Mouse (Mus musculus) kidney, embryonic 15.5 days (tissue): Measurements from ENCODE around the gene Ppp1r13b. TPM values are rescaled to one million over a fixed set of nuclear protein-coding genes. Genes with fewer than 3 reads are reported as not detected.

Experiments used
- ATAC-seq: fragments of 200-750 bp; cut with Nextera tagmentation; replicated peaks from 2 replicates; pipeline ENCODE4 v1.8.0; 2017; ENCODE audit warnings: moderate TSS enrichment; ENCODE audit not compliant: low FRiP score
- H3K27ac ChIP-seq: fragments of 300-500 bp; sonication (generic); 2 replicates; pipeline ENCODE4 v1.5.1; 2015; ENCODE audit warnings: mild to moderate bottlenecking, inconsistent platforms
- H3K27me3 ChIP-seq: fragments of 300-500 bp; sonication (generic); 2 replicates; pipeline ENCODE4 v1.6.1; 2015; ENCODE audit warnings: inconsistent platforms
- H3K36me3 ChIP-seq: fragments of 300-500 bp; sonication (generic); 2 replicates; pipeline ENCODE4 v1.6.1; 2015; ENCODE audit warnings: inconsistent platforms
- H3K4me1 ChIP-seq: fragments of 300-500 bp; sonication (generic); 2 replicates; pipeline ENCODE4 v1.6.1; 2015; ENCODE audit warnings: inconsistent platforms
- H3K4me2 ChIP-seq: fragments of 300-500 bp; sonication (generic); 2 replicates; pipeline ENCODE4 v1.6.1; 2015; ENCODE audit warnings: moderate library complexity, mild to moderate bottlenecking, inconsistent platforms
- H3K4me3 ChIP-seq: fragments of 300-500 bp; sonication (generic); replicated peaks from 2 replicates; pipeline ENCODE4 v1.5.1; 2015; ENCODE audit warnings: mild to moderate bottlenecking, inconsistent platforms
- H3K9ac ChIP-seq: fragments of 300-500 bp; sonication (generic); 2 replicates; pipeline ENCODE4 v1.6.1; 2015; ENCODE audit warnings: mild to moderate bottlenecking, inconsistent platforms
- H3K9me3 ChIP-seq: fragments of 300-500 bp; sonication (generic); replicated peaks from 2 replicates; pipeline ENCODE4 v1.6.1; 2016; ENCODE audit warnings: inconsistent platforms
- WGBS: fragments of 180-500 bp; shearing (Covaris S2); methylation state at CpG from one replicate; pipeline ENCODE4 v1.1.7; 2015; ENCODE audit warnings: mixed read lengths; 5-methylcytosine and 5-hydroxymethylcytosine counted together
- polyA plus RNA-seq: library from polyadenylated mRNA; unstranded; fragments of >200 nt; fragmentation: Nextera tagmentation; extraction: Ambion mirVana; gene quantifications from 2 replicates; pipeline ENCODE4 v1.2.1, GENCODE M21; 2015

Ppp1r13b gene
- polyA plus RNA-seq, 1 experiment from 2014 or later, result 18.5 TPM

GRCm38 (mm10) chr12:111896908-111897661, 10.8 kb downstream of the Ppp1r13b start:
- WGBS, result 61% methylated on average over 7 of the region's 7 CpGs
- Histone ChIP-seq H3K9ac (no peak overlapping the region), H3K9me3 (no peaks in the 10 kb centered on the region), H3K27ac (peak overlapping the region; percentile 68), H3K27me3 (no peaks in the 10 kb centered on the region), H3K4me2 (no peak overlapping the region), H3K36me3 (no peaks in the 10 kb centered on the region), H3K4me1 (peaks cover 41% of the 10 kb centered on the region), H3K4me3 (no peak overlapping the region)
- 0 out of 2 replicates have a peak, but pooled peaks have one; percentile 71 for ATAC-seq

DNA sequence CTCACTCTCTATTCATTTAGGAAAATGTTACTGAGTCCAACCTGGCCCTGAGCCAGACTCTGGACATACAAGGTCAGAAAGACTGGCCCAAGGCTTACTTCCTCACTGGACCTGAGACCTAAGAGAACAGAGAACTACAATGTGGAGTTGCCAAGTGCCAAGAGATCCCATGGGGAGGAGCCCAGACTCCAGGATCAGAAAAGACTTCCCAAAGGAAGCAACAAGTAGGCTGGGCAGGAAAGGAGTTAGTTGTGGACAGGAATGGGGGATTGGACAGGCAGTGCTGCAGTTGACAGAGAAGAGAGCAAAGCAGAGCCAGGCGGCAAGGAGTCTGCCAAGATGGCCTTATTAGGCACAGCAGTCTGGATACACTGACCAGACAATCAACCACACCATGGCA, 13.8 kb downstream of the Ppp1r13b start:
- Histone ChIP-seq H3K9ac (no peak overlapping the region), H3K27ac (peak overlapping the region; percentile 59), H3K4me3 (no peak overlapping the region), H3K4me1 (peaks cover 34% of the 10 kb centered on the region), H3K9me3 (no peaks in the 10 kb centered on the region), H3K4me2 (no peak overlapping the region), H3K36me3 (no peaks in the 10 kb centered on the region), H3K27me3 (no peaks in the 10 kb centered on the region)
- WGBS, result 58% methylated on average over 1 of the region's 1 CpGs
- ATAC-seq, result no peak

GRCm38 (mm10) chr12:111892981-111893380, 14.9 kb downstream of the Ppp1r13b start:
- H3K9me3 ChIP-seq, result no peaks in the 10 kb centered on the region
- H3K36me3 ChIP-seq, result no peaks in the 10 kb centered on the region
- peaks cover 27% of the 10 kb centered on the region for H3K4me1 ChIP-seq
- H3K4me2 ChIP-seq, result no peak overlapping the region
- WGBS, result 94% methylated on average over 1 of the region's 1 CpGs
- H3K9ac ChIP-seq, result no peak overlapping the region
- H3K27ac ChIP-seq, result no peak overlapping the region
- no peak for ATAC-seq
- H3K27me3 ChIP-seq, result no peaks in the 10 kb centered on the region
- H3K4me3 ChIP-seq, result no peak overlapping the region

- WGBS, result 86% methylated on average over 4 of the region's 4 CpGs
These were observed 16.1 kb downstream of the Ppp1r13b start for GRCm38 (mm10) chr12:111891800-111892199.

GRCm38 (mm10) chr12:111889251-111889650, 18.7 kb downstream of the Ppp1r13b start:
- no peaks in the 10 kb centered on the region for H3K36me3 ChIP-seq
- WGBS, result 90% methylated on average over 3 of the region's 3 CpGs
- H3K27ac ChIP-seq, result no peak overlapping the region
- no peak overlapping the region for H3K4me3 ChIP-seq
- no peak overlapping the region for H3K9ac ChIP-seq
- no peak overlapping the region for H3K4me2 ChIP-seq
- H3K9me3 ChIP-seq, result no peaks in the 10 kb centered on the region
- no peaks in the 10 kb centered on the region for H3K27me3 ChIP-seq
- H3K4me1 ChIP-seq, result peaks cover 12% of the 10 kb centered on the region
- no peak for ATAC-seq

More at GRCm38 (mm10) chr12:111891800-111892199, 16.1 kb downstream of the Ppp1r13b start:
- Histone ChIP-seq H3K27me3 (no peaks in the 10 kb centered on the region), H3K27ac (no peak overlapping the region), H3K36me3 (no peaks in the 10 kb centered on the region), H3K4me2 (no peak overlapping the region), H3K4me1 (peaks cover 21% of the 10 kb centered on the region), H3K4me3 (no peak overlapping the region), H3K9ac (no peak overlapping the region), H3K9me3 (no peaks in the 10 kb centered on the region)
- no peak for ATAC-seq

- H3K4me1 ChIP-seq, result 0 out of 2 replicates have a peak, but pooled peaks cover 9% of the 10 kb centered on the region
- no peaks in the 10 kb centered on the region for H3K9me3 ChIP-seq
- H3K4me2 ChIP-seq, result no peak overlapping the region
- H3K27me3 ChIP-seq, result no peaks in the 10 kb centered on the region
- no peak for ATAC-seq
- no peaks in the 10 kb centered on the region for H3K36me3 ChIP-seq
- H3K4me3 ChIP-seq, result no peak overlapping the region
- H3K27ac ChIP-seq, result no peak overlapping the region
- WGBS, result 89% methylated on average over 4 of the region's 4 CpGs
- no peak overlapping the region for H3K9ac ChIP-seq
These were observed 19.5 kb downstream of the Ppp1r13b start for GRCm38 (mm10) chr12:111888303-111888864.

DNA sequence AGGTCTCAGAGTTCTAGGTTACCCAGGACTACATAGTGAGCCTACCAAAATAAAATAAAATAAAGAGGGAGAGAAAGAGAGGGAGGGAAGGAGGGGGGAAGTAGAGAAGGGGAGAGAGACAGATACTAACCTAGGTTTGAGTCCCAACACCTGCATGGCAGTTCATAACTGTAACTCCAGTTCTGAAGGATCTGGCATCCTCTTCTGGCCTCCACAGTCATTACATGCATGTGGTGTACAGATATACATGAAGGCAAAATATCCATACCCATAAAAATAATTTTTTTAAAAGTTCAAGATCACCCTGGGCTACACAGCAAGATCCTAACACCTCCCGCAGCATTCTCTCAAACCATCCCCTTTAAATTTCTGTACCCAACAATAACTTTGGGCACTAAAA, 20.9 kb downstream of the Ppp1r13b start:
- 94% methylated on average over 1 of the region's 1 CpGs for WGBS
- Histone ChIP-seq H3K4me3 (no peak overlapping the region), H3K9me3 (no peaks in the 10 kb centered on the region), H3K4me1 (no peaks in the 10 kb centered on the region), H3K27ac (no peak overlapping the region), H3K36me3 (no peaks in the 10 kb centered on the region), H3K4me2 (no peak overlapping the region), H3K9ac (no peak overlapping the region), H3K27me3 (no peaks in the 10 kb centered on the region)
- no peak for ATAC-seq

GRCm38 (mm10) chr12:111882852-111883251, 25.1 kb downstream of the Ppp1r13b start:
- Histone ChIP-seq H3K36me3 (no peaks in the 10 kb centered on the region), H3K4me1 (no peaks in the 10 kb centered on the region), H3K27ac (no peak overlapping the region), H3K4me3 (no peak overlapping the region), H3K4me2 (no peak overlapping the region), H3K9ac (no peak overlapping the region), H3K27me3 (no peaks in the 10 kb centered on the region), H3K9me3 (no peaks in the 10 kb centered on the region)
- ATAC-seq, result no peak
- 58% methylated on average over 4 of the region's 4 CpGs for WGBS

DNA sequence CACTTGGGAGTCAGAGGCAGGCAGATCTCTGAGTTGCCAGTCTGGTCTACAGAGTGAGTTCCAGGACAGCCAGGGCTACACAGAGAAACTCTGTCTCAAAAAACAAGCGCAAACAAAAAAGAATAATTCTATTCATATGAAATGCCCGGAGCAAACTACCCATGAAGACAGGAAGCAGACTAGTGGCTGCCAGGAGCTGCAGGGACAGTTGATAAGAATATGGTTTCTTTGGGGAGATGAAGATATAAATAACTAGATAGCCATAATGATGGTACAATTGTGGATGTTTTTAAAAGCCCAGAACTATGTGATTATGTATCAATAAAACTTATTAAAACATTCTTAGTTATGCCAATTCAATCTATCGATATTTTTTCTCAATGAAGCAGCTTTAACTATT, 25.9 kb downstream of the Ppp1r13b start:
- H3K36me3 ChIP-seq, result no peaks in the 10 kb centered on the region
- H3K4me1 ChIP-seq, result no peaks in the 10 kb centered on the region
- no peak overlapping the region for H3K4me2 ChIP-seq
- no peak for ATAC-seq
- H3K27ac ChIP-seq, result no peak overlapping the region
- no peaks in the 10 kb centered on the region for H3K27me3 ChIP-seq
- H3K9ac ChIP-seq, result no peak overlapping the region
- no peak overlapping the region for H3K4me3 ChIP-seq
- WGBS, result 82% methylated on average over 3 of the region's 3 CpGs
- no peaks in the 10 kb centered on the region for H3K9me3 ChIP-seq

GRCm38 (mm10) chr12:111878213-111878612, 29.7 kb downstream of the Ppp1r13b start:
- Histone ChIP-seq H3K9me3 (no peaks in the 10 kb centered on the region), H3K4me1 (peaks cover 6% of the 10 kb centered on the region; the same call in 1 of the 2 replicates), H3K4me2 (no peak overlapping the region), H3K27me3 (no peaks in the 10 kb centered on the region), H3K36me3 (no peaks in the 10 kb centered on the region), H3K27ac (no peak overlapping the region), H3K4me3 (no peak overlapping the region), H3K9ac (no peak overlapping the region)
- WGBS, result 23% methylated on average over 3 of the region's 3 CpGs
- ATAC-seq, result peak; percentile 58; the same call in 1 of the 2 replicates

GRCm38 (mm10) chr12:111875499-111875898, 32.4 kb downstream of the Ppp1r13b start:
- peaks cover 14% of the 10 kb centered on the region; the same call in 1 of the 2 replicates for H3K36me3 ChIP-seq
- H3K9me3 ChIP-seq, result no peaks in the 10 kb centered on the region
- peaks cover 6% of the 10 kb centered on the region; the same call in 1 of the 2 replicates for H3K4me1 ChIP-seq
- 94% methylated on average over 3 of the region's 3 CpGs for WGBS
- no peak overlapping the region for H3K27ac ChIP-seq
- no peak for ATAC-seq
- no peak overlapping the region for H3K9ac ChIP-seq
- no peak overlapping the region for H3K4me3 ChIP-seq
- no peak overlapping the region for H3K4me2 ChIP-seq
- no peaks in the 10 kb centered on the region for H3K27me3 ChIP-seq

DNA sequence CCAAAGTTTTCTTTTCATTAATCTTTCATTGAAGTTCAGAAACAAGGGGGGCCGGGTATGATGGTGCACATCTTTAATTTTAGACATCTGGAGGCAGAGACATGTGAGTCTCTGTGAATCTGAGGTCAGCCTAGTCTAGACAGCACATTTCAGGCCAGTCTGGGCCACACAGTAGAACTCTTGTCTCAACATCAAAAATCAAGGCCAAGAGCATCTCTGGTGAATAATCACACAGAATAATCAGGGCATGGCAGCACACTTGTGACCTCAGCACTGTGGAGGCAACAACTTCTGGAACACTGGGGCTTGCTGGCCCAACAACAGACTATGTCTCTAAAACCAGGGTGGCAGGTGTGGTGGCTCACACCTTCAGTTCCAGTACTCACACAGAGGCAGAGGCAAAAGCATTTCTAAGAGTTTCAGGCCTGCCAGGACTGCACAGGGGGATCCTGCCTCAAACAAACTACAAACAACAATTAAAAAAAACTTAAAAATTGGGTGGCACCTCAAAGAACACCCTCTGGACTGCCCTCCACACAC, 33.2 kb downstream of the Ppp1r13b start:
- H3K27ac ChIP-seq, result no peak overlapping the region
- H3K27me3 ChIP-seq, result no peaks in the 10 kb centered on the region
- WGBS, result 48% methylated on average over 1 of the region's 1 CpGs
- no peaks in the 10 kb centered on the region for H3K9me3 ChIP-seq
- no peak overlapping the region for H3K4me2 ChIP-seq
- peaks cover 6% of the 10 kb centered on the region; the same call in 1 of the 2 replicates for H3K4me1 ChIP-seq
- no peak overlapping the region for H3K4me3 ChIP-seq
- no peak for ATAC-seq
- peaks cover 22% of the 10 kb centered on the region; the same call in 1 of the 2 replicates for H3K36me3 ChIP-seq
- H3K9ac ChIP-seq, result no peak overlapping the region
